Mouse (Mus musculus) left cerebral cortex, adult 18-20 months (tissue): ENCODE results near the gene A930033H14Rik. TPM values are rescaled to one million over a fixed set of nuclear protein-coding genes. Genes with fewer than 3 reads are reported as not detected.

Experiments used
- DNase-seq, 2 experiments: peaks; one replicate each; pipeline ENCODE4 v3.0.0; 2021 to 2022; ENCODE audit warnings: low spot score in 2 of 2, mixed read lengths in 1 of 2
- total RNA-seq, 2 experiments: library from RNA; stranded (reverse); gene quantifications; 2 replicates each; pipeline ENCODE4 v1.2.3; 2021

The A930033H14Rik gene
- total RNA-seq, 2 experiments from 2014 or later = 1.9 to 3.0 TPM

DNA sequence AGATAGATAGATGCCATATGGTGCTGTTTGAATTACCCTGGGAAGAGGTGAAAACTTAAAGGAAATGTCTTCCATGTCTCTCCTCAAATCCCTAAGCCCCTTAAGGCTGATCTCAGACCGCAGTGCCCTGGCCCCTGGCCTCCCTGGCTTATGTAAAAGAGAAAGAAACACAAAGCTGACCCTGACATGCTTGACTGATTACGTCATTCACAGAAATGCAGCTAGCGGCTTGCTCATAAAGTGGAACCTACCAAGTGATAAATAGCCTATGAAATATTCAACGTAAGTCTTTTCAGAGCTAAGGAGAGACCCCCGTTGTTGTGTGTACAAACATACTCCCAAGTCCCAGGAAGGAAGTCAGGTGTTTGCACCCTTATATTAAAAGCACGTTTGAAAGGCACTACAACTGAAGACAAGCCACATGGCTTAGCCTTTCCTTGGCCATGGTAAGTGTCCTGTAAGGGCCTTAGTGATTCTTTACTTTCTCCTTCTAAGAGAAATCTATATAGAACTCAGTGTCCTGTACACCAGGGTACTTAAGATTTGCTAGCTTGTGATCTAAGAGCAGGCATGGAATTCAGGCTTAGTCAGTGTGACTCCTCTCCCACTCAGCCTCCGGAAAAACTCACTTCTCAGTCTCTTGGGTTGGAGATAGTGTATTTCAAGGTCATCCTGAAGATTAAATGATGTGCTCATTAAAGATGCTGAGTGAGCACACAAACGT is 8.1 kb downstream of the A930033H14Rik start:
- no peak for DNase-seq

- no peak for DNase-seq
Measured at GRCm38 (mm10) chr10:69193721-69194120, 19.2 kb downstream of the A930033H14Rik start.

- no peak for DNase-seq
Measured at GRCm38 (mm10) chr10:69192266-69192665, 20.6 kb downstream of the A930033H14Rik start.

DNA sequence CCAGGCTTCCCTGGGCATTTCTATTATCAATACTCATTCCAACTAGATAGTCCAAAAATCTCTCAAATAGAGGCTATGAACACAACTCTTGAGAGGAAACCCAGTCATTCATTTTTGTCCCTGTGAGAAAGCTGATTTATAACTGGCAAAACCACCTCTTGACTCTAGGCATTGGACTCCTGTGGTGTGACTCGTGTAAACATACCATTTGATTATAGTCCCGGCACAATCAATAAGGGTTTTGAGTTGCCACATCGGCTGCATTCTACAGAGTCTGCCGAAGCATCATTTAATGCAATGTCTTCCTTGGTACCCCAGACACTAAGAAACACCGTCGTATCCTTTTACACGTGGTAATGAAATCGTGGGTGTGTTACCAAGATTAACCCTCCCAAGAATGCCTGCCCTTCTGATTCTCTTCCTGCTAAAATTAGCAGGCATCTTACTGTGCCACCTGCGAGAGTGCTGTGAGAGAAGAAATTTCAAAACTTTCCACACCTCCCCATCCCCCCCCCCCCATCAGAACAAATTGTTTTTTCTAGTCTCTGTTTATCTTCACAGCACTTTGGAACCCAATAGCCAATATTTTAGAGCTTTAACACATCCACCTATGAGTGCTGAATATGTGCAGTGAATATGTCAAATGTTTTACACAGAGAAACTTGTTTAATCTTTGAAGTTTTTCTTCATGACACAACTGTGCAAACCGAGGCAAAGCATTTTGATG is 22.3 kb downstream of the A930033H14Rik start:
- no peak for DNase-seq

GRCm38 (mm10) chr10:69187773-69188443 is 25.0 kb downstream of the A930033H14Rik start:
- DNase-seq = no peak

DNA sequence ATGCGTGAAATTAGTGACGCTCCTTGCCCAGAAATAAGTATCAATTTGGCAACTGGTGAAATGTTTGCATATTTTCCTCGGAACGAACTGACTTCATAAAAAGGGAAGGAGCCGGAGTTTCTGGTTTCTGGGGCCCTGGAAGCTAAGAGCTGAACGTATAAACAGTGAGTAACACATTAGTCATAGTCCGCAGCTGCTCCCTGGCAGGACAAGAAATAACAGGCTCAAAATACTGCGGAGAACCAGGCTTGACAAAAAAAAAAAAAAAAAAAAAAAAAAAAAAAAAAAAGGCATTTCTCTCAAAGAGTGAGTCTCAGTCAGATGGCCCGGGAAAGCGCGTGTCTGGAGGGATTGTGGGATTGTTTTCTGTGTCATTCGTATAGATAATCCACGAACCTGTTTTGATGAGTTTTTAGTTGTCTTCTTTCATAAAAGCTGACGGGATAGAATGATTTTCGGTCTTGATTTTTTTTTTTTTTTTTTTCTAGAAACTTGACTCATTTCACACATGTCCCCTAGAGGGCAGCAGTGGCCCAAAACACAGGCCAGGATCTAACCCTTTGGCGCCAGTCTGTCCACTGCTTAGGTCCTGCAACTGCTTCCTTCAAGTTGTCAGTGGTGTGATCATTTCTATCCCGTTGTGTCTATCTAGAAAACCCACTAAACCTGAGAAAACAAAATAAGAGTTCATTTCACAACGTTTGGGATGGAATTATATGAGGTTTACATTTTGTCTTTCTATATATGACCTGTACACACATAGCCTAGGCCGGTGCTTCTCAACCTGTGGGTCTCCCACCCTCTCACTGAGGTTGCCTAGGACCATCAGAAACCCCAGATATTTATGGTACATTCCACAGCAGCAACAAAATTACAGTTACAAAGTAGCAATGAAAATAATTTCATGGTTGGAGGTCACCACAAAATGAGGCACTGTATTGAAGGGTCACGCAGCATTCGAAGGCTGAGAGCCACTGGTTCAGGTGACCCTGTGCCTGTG is 26.7 kb downstream of the A930033H14Rik start:
- peak; percentile 53 to 55 for DNase-seq

GRCm38 (mm10) chr10:69185431-69185830 is 27.5 kb downstream of the A930033H14Rik start:
- no peak for DNase-seq

DNA sequence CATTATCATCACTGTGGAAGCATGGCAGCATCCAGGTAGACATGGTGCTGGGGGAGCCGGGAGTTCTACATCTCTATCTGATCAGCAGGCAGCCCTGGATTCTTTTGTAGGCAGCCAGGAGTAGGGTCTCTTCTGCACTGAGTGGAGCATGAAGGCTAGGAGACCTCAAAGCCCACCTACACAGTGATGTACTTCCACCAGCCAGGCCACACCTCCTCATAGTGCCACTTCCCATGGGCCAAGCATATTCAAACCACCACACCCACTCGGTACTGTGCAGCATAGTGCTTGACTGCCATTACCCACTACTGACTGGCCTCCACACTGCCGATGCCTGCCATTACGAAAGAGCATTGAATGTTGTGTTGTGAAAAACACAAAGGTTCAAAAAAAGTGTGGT is 28.0 kb downstream of the A930033H14Rik start:
- no peak for DNase-seq

DNA sequence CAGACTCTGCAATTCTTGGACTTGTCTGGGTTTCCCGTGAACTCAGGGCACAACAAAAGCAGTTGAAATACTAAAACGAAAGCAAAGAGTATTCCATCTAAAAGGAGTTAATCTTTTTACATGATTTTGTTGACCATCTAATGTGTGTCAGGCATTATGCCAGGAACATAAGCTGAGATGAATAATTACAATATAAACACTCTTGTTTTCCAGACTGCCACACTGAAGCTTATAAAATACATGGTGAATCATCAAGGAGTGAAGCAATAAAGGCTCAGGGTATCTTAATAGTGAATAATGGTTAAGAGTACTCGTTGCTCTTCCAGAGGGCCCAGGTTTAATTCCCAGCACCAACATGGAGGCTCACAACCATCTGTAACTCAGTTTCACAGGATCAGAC is 31.9 kb downstream of the A930033H14Rik start:
- DNase-seq = no peak

DNA sequence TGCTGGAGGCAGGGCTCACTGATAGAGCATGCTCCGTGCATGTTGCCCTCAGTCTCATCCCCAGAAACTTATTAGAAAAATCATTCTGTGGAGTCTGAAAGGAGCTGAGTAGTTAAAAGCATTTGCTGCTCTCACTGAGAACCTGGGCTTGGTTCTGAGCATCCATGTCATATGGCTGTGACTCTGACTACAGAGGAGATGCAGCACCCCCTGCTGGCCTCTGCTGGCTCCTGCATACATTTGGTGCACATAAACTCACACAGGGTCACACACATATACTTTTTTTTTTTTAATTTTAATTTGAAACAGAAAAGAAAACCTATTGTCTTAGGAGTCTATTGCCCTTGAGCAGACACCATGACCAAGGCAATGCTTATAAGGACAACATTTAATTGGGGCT is 33.6 kb downstream of the A930033H14Rik start:
- DNase-seq = no peak

DNA sequence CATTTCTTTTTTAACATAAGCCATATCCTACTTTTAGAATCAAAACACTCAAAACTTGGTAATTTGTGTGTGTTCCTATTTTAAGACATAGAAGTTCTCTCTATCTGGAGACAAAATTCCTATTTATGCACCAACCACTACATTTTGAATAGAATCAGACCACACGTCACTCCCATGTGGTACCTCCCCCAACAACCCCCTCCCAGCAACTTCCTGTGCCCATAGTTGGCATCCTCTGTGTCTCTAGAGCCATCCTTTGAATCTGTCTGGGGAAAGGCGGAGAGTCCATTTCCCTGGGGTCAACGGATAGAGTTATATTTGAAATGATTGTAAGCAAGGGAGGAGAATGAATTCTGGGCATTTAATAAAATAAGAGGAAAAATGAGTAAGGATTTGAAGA is 36.8 kb downstream of the A930033H14Rik start:
- DNase-seq = no peak

- no peak for DNase-seq
Measured at GRCm38 (mm10) chr10:69172412-69172811, 40.5 kb downstream of the A930033H14Rik start.

GRCm38 (mm10) chr10:69166514-69166913 is 46.4 kb downstream of the A930033H14Rik start:
- DNase-seq = no peak

DNA sequence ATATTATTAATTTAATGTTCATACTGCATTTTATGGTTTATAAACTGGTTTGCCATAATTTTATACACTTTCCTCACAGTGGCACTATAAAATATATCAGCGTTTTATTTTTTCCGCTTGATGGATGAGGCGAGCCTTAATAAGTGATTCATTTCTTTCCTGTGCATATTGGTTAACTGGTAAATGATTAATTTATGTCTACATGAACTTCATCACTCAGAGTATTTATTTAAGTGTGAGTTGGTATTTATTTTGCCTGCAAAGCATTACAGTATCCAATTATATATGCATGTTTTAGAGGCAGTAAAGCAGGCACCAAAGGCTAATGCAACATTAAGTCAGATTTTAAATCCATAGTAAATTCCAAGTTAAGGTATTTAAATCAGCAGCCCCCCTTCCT is 47.1 kb downstream of the A930033H14Rik start:
- DNase-seq = no peak

GRCm38 (mm10) chr10:69165125-69165524 is 47.8 kb downstream of the A930033H14Rik start:
- DNase-seq = no peak

DNA sequence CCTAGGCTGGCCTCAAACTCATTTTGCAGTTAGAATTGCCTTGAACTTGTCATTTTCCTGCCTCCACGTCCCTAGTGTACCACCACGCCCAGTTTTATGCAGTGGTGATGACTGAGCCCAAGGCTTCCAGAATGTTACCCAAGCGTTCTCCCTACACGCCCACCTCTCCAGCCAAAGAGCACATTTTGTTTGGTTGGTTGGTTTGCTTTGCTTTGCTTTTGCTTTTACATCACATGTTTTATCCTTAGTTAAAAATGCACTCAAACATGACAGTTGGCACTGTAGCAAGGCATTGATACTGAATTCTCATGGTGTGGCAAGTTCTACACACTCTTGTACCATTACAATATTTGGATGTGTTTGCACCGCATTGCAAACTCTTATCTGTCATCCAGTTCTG is 49.7 kb downstream of the A930033H14Rik start:
- no peak for DNase-seq

- DNase-seq = no peak
Measured at GRCm38 (mm10) chr10:69162577-69162976, 50.3 kb downstream of the A930033H14Rik start.

DNA sequence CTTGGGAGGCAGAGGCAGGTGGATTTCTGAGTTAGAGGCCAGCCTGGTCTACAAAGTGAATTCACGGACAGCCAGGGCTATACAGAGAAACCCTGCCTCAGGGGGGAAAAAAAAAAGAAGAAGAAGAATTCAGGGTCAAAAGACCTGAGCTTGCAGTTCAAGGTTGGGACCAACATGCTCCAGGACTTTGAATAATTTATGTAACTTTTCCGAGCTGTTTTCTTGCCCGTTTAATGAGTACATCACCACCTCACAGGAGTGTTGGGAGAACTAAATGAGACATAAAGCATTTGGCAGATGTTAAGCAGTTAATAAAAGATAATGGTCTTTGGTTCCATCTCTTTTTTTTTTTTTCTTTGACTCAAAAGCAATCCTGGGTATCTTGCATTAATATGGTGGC is 51.4 kb downstream of the A930033H14Rik start:
- no peak for DNase-seq

DNA sequence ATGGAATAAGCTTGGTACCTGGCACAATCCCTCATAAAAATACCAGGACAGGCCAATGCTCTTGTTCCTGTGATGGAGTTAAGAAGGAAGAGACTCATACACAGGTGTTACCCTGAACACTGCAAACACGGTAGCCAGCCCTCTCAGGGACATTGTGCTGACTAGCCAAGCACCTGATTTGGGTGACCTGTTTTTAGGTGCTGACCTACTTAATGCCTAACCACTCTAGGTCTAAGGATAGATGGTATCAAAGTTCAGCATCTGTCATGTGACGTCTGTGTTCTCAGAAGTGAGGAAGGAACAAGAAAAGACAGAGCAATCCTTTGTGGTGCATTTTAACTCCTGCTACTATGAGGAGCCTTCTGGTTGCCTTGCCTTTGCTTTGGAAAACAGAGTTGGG is 52.0 kb downstream of the A930033H14Rik start:
- DNase-seq = no peak
